Mouse (Mus musculus) megakaryocyte, embryonic 14.5 days (primary cell): ENCODE results near the gene Lrrc58. TPM values are rescaled to one million over a fixed set of nuclear protein-coding genes. Genes with fewer than 3 reads are reported as not detected.

Experiments used
- H3K27me3 ChIP-seq: replicated peaks from 2 replicates; pipeline ENCODE3; 2012; ENCODE audit warnings: inconsistent platforms
- H3K36me3 ChIP-seq: replicated peaks from 2 replicates; pipeline ENCODE3; 2012; ENCODE audit warnings: low read length, inconsistent platforms, mixed read lengths
- H3K4me1 ChIP-seq: 2 replicates; pipeline ENCODE4 v1.6.1; 2012; ENCODE audit warnings: inconsistent platforms
- H3K4me3 ChIP-seq: replicated peaks from 2 replicates; pipeline ENCODE3; 2012; ENCODE audit warnings: moderate library complexity, mild to moderate bottlenecking, inconsistent platforms
- H3K9me3 ChIP-seq: 2 replicates; pipeline ENCODE4 v1.6.1; 2012; ENCODE audit warnings: inconsistent platforms
- FLI1 ChIP-seq: IDR thresholded peaks from 2 replicates; pipeline ENCODE4 v1.6.1; 2012; ENCODE audit warnings: low read length, inconsistent platforms, mixed read lengths
- GATA1 ChIP-seq: IDR thresholded peaks from 3 replicates; pipeline ENCODE4 v1.6.1; 2012; ENCODE audit warnings: mixed read lengths, low read length, inconsistent platforms, borderline replicate concordance
- polyA plus RNA-seq: library from polyadenylated mRNA; stranded (reverse); fragments of >175 nt; gene quantifications from 2 replicates; pipeline ENCODE4 v1.2.3, GENCODE M21; 2012; ENCODE audit warnings: low replicate concordance; ENCODE audit not compliant: insufficient read depth

Gene Lrrc58
- polyA plus RNA-seq, 1 experiment: 1.2 TPM

GRCm38 (mm10) chr16:37881168-37881567 lies 13.0 kb downstream of the Lrrc58 start:
- Histone ChIP-seq H3K27me3 (no peaks in the 10 kb centered on the region), H3K4me1 (peaks cover 47% of the 10 kb centered on the region), H3K9me3 (no peaks in the 10 kb centered on the region), H3K4me3 (no peak overlapping the region), H3K36me3 (peaks cover 79% of the 10 kb centered on the region)
- no peak for TF ChIP-seq GATA1
- no peak for TF ChIP-seq FLI1

GRCm38 (mm10) chr16:37888986-37889385 lies 20.8 kb downstream of the Lrrc58 start:
- peaks cover 37% of the 10 kb centered on the region for H3K4me1 ChIP-seq
- H3K4me3 ChIP-seq: no peak overlapping the region
- H3K27me3 ChIP-seq: no peaks in the 10 kb centered on the region
- TF ChIP-seq GATA1: no peak
- peaks cover 6% of the 10 kb centered on the region for H3K36me3 ChIP-seq
- no peaks in the 10 kb centered on the region for H3K9me3 ChIP-seq

- Histone ChIP-seq H3K27me3 (no peaks in the 10 kb centered on the region), H3K9me3 (no peaks in the 10 kb centered on the region), H3K4me3 (no peak overlapping the region), H3K36me3 (no peaks in the 10 kb centered on the region), H3K4me1 (peaks cover 47% of the 10 kb centered on the region)
- no peak for TF ChIP-seq GATA1
- no peak for TF ChIP-seq FLI1
These were observed 24.5 kb downstream of the Lrrc58 start for GRCm38 (mm10) chr16:37892667-37893066.

- TF ChIP-seq GATA1: no peak
- TF ChIP-seq FLI1: no peak
- Histone ChIP-seq H3K4me1 (peaks cover 47% of the 10 kb centered on the region), H3K27me3 (no peaks in the 10 kb centered on the region)
These were observed 25.2 kb downstream of the Lrrc58 start for GRCm38 (mm10) chr16:37893381-37893780.

GRCm38 (mm10) chr16:37893942-37894341 lies 25.8 kb downstream of the Lrrc58 start:
- no peaks in the 10 kb centered on the region for H3K27me3 ChIP-seq
- no peaks in the 10 kb centered on the region for H3K9me3 ChIP-seq
- peaks cover 44% of the 10 kb centered on the region for H3K4me1 ChIP-seq
- H3K36me3 ChIP-seq: no peaks in the 10 kb centered on the region
- no peak overlapping the region for H3K4me3 ChIP-seq
- no peak for TF ChIP-seq FLI1
- TF ChIP-seq GATA1: no peak

More at GRCm38 (mm10) chr16:37893381-37893780, 25.2 kb downstream of the Lrrc58 start:
- no peak overlapping the region for H3K4me3 ChIP-seq
- H3K36me3 ChIP-seq: no peaks in the 10 kb centered on the region
- H3K9me3 ChIP-seq: no peaks in the 10 kb centered on the region

- H3K36me3 ChIP-seq: no peaks in the 10 kb centered on the region
- H3K9me3 ChIP-seq: 0 out of 2 replicates have a peak, but pooled peaks cover under 1% of the 10 kb centered on the region
- no peak overlapping the region for H3K4me3 ChIP-seq
- H3K27me3 ChIP-seq: peaks cover 3% of the 10 kb centered on the region
- H3K4me1 ChIP-seq: peaks cover 12% of the 10 kb centered on the region
- TF ChIP-seq GATA1 (no peak), FLI1 (no peak)
These were observed 30.6 kb downstream of the Lrrc58 start for GRCm38 (mm10) chr16:37898790-37899189.

GRCm38 (mm10) chr16:37899357-37899756 lies 31.2 kb downstream of the Lrrc58 start:
- peaks cover 6% of the 10 kb centered on the region for H3K4me1 ChIP-seq
- peaks cover 3% of the 10 kb centered on the region for H3K27me3 ChIP-seq
- no peaks in the 10 kb centered on the region for H3K36me3 ChIP-seq
- no peak for TF ChIP-seq GATA1
- TF ChIP-seq FLI1: no peak
- no peak overlapping the region for H3K4me3 ChIP-seq
- peaks cover 7% of the 10 kb centered on the region for H3K9me3 ChIP-seq

GRCm38 (mm10) chr16:37901318-37901717 lies 33.1 kb downstream of the Lrrc58 start:
- no peak overlapping the region for H3K4me3 ChIP-seq
- H3K36me3 ChIP-seq: no peaks in the 10 kb centered on the region
- H3K27me3 ChIP-seq: peaks cover 5% of the 10 kb centered on the region
- H3K4me1 ChIP-seq: no peaks in the 10 kb centered on the region; the same call in 1 of the 2 replicates
- peaks cover 23% of the 10 kb centered on the region for H3K9me3 ChIP-seq
- no peak for TF ChIP-seq GATA1
- no peak for TF ChIP-seq FLI1

GRCm38 (mm10) chr16:37906456-37906855 lies 38.3 kb downstream of the Lrrc58 start:
- H3K27me3 ChIP-seq: peaks cover 2% of the 10 kb centered on the region
- H3K9me3 ChIP-seq: peaks cover 23% of the 10 kb centered on the region

GRCm38 (mm10) chr16:37911086-37911485 lies 42.9 kb downstream of the Lrrc58 start:
- H3K4me1 ChIP-seq: peaks cover 2% of the 10 kb centered on the region
- peaks cover 20% of the 10 kb centered on the region for H3K27me3 ChIP-seq
- no peak overlapping the region for H3K4me3 ChIP-seq
- no peaks in the 10 kb centered on the region for H3K36me3 ChIP-seq
- H3K9me3 ChIP-seq: 0 out of 2 replicates have a peak, but pooled peaks cover under 1% of the 10 kb centered on the region
- TF ChIP-seq GATA1 (no peak), FLI1 (no peak)

More at GRCm38 (mm10) chr16:37906456-37906855, 38.3 kb downstream of the Lrrc58 start:
- Histone ChIP-seq H3K4me3 (no peak overlapping the region), H3K4me1 (no peaks in the 10 kb centered on the region), H3K36me3 (no peaks in the 10 kb centered on the region)
- no peak for TF ChIP-seq GATA1
- no peak for TF ChIP-seq FLI1

- 0 out of 2 replicates have a peak, but pooled peaks cover 4% of the 10 kb centered on the region for H3K9me3 ChIP-seq
- H3K4me1 ChIP-seq: peaks cover 8% of the 10 kb centered on the region
- no peaks in the 10 kb centered on the region for H3K36me3 ChIP-seq
- no peak for TF ChIP-seq FLI1
- TF ChIP-seq GATA1: no peak
- H3K27me3 ChIP-seq: peaks cover 46% of the 10 kb centered on the region
- H3K4me3 ChIP-seq: peak within 1 kb of the TSS; percentile 89
These were observed 48.1 kb downstream of the Lrrc58 start, which contains the start of gene Gpr156 for GRCm38 (mm10) chr16:37916138-37916817. TSS of gene Gpr156 (plus strand) at chr16:37916496.
